Mouse (Mus musculus) forebrain, embryonic 10.5 days (tissue): ENCODE data around the gene Kctd6. TPM values are rescaled to one million over a fixed set of nuclear protein-coding genes. Genes with fewer than 3 reads are reported as not detected.

ENCODE experiments used
- DNase-seq: peaks from one replicate; pipeline ENCODE4 v3.0.0-alpha.2; 2017; ENCODE audit warnings: low spot score; ENCODE audit errors: extremely low spot score
- H3K27ac ChIP-seq: fragments of 300-500 bp; sonication (generic); 2 replicates; pipeline ENCODE4 v1.5.1; 2016; ENCODE audit warnings: mild to moderate bottlenecking
- H3K27me3 ChIP-seq: fragments of 300-500 bp; sonication (generic); 2 replicates; pipeline ENCODE4 v1.6.1; 2016; ENCODE audit warnings: mild to moderate bottlenecking; ENCODE audit not compliant: poor library complexity, severe bottlenecking
- H3K36me3 ChIP-seq: fragments of 300-500 bp; sonication (generic); replicated peaks from 2 replicates; pipeline ENCODE4 v1.6.1; 2016; ENCODE audit warnings: mild to moderate bottlenecking, moderate library complexity
- H3K4me1 ChIP-seq: fragments of 300-500 bp; sonication (generic); 2 replicates; pipeline ENCODE4 v1.6.1; 2016
- H3K4me3 ChIP-seq: fragments of 300-500 bp; sonication (generic); 2 replicates; pipeline ENCODE4 v1.5.1; 2016; ENCODE audit warnings: mild to moderate bottlenecking, moderate library complexity
- H3K9me3 ChIP-seq: fragments of 300-500 bp; sonication (generic); 2 replicates; pipeline ENCODE4 v1.6.1; 2016; ENCODE audit warnings: mild to moderate bottlenecking, moderate library complexity
- WGBS: fragments of 180-500 bp; shearing (Covaris S2); methylation state at CpG from one replicate; pipeline ENCODE4 v1.1.7; 2016; 5-methylcytosine and 5-hydroxymethylcytosine counted together
- polyA plus RNA-seq: library from polyadenylated mRNA; unstranded; fragments of >200 nt; fragmentation: Nextera tagmentation; extraction: Ambion mirVana; gene quantifications from 2 replicates; pipeline ENCODE4 v1.2.1, GENCODE M21; 2016

The Kctd6 gene
- polyA plus RNA-seq, 1 experiment from 2014 or later = 2.8 TPM

DNA sequence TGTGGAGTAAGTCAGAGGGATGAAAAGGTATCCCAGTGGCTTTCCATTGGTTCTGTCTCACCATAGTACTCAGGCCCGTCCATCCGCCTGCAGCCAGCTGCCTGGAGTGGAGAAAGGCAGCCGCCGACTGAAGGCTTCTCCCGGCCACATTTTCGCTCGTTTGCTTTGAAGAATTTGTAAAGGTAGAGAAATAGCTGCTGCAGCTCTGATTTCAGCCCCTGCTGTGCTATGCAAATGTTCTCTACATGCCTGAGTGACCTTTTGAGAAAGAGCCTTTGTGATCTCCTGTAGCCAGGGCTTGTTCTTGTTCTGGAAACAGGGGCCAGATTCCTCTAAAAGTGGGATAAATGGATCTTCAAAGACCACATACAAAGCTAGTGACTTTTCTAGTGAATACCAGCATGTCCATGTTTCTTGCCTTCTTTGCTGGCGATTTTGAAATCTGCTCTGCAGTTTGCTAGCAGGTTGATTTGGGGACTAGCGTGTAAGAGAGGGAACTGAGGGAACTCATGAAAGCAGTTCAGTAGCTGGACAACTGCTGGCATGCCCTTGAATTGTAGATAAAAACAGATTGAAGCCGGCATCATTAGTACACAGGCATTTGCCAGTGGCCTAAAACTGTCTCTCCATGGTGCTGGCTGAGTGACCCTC is 4.9 kb downstream of the Kctd6 start:
- peaks cover 10% of the 10 kb centered on the region for H3K36me3 ChIP-seq
- H3K9me3 ChIP-seq = no peaks in the 10 kb centered on the region
- peak overlapping the region; percentile 76 for H3K27ac ChIP-seq
- peak overlapping the region; percentile 32 for H3K4me3 ChIP-seq
- H3K4me1 ChIP-seq = peaks cover 51% of the 10 kb centered on the region
- peak; percentile 74 for DNase-seq
- WGBS = 8% methylated on average over 10 of the region's 10 CpGs
- H3K27me3 ChIP-seq = peaks cover 33% of the 10 kb centered on the region

DNA sequence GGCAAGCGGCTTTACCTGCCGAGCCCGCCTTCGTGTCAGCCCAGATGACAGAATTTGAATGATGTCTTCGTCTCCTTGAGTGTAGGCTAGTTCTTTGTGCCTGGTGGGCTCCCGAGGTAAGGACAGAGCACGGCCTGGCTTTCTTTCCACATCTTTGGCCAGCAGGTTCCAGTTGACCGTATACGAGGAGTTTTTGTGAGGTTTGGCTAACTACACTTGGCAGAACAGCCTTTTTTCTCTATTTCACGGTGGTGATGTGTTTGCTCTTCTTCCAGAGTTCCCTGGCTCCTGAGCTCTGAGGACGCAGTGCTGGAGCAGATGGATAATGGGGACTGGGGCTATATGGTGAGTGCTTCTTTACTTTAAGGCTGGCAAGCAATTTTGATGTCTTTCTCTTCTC is 5.9 kb downstream of the Kctd6 start:
- Histone ChIP-seq H3K9me3 (no peaks in the 10 kb centered on the region), H3K27me3 (peaks cover 31% of the 10 kb centered on the region), H3K4me3 (no peak overlapping the region), H3K27ac (no peak overlapping the region), H3K36me3 (peaks cover 10% of the 10 kb centered on the region), H3K4me1 (peaks cover 45% of the 10 kb centered on the region)
- WGBS = 57% methylated on average over 11 of the region's 11 CpGs
- no peak for DNase-seq

DNA sequence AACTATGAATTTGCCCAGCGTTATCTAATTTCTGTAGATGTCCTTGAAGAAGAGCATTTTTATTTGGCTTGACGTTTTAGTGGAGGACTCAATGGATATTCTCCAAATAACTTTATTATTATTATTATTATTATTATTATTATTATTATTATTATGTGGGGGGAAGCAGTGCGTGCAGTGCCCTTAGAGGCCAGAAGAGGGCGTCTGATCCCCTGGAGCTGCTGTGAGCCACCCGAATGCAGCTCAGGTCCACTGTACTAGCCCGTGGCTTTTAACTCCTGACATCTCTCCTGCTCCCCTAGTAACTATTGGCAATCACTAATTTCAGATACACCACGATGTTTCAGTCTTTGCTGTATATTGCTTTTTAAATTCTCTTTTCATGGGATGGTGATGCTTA is 6.4 kb downstream of the Kctd6 start:
- H3K27me3 ChIP-seq = peaks cover 27% of the 10 kb centered on the region
- no peaks in the 10 kb centered on the region for H3K9me3 ChIP-seq
- 58% methylated on average over 7 of the region's 7 CpGs for WGBS
- DNase-seq = no peak
- H3K36me3 ChIP-seq = peaks cover 10% of the 10 kb centered on the region
- peaks cover 41% of the 10 kb centered on the region for H3K4me1 ChIP-seq
- H3K4me3 ChIP-seq = no peak overlapping the region
- no peak overlapping the region for H3K27ac ChIP-seq

- Histone ChIP-seq H3K27ac (no peak overlapping the region), H3K27me3 (peaks cover 21% of the 10 kb centered on the region), H3K4me3 (no peak overlapping the region), H3K9me3 (no peaks in the 10 kb centered on the region), H3K4me1 (peaks cover 35% of the 10 kb centered on the region), H3K36me3 (peaks cover 10% of the 10 kb centered on the region)
- no peak for DNase-seq
- 92% methylated on average over 2 of the region's 2 CpGs for WGBS
Observed at GRCm38 (mm10) chr14:8220912-8221311, 7.0 kb downstream of the Kctd6 start.

- no peak overlapping the region for H3K27ac ChIP-seq
- H3K4me1 ChIP-seq = peaks cover 25% of the 10 kb centered on the region
- 96% methylated on average over 16 of the region's 16 CpGs for WGBS
- peaks cover 10% of the 10 kb centered on the region for H3K36me3 ChIP-seq
- H3K9me3 ChIP-seq = no peaks in the 10 kb centered on the region
- H3K4me3 ChIP-seq = no peak overlapping the region
- peaks cover 4% of the 10 kb centered on the region; the same call in 1 of the 2 replicates for H3K27me3 ChIP-seq
- DNase-seq = no peak
Observed at GRCm38 (mm10) chr14:8222561-8222960, 8.6 kb downstream of the Kctd6 start.

DNA sequence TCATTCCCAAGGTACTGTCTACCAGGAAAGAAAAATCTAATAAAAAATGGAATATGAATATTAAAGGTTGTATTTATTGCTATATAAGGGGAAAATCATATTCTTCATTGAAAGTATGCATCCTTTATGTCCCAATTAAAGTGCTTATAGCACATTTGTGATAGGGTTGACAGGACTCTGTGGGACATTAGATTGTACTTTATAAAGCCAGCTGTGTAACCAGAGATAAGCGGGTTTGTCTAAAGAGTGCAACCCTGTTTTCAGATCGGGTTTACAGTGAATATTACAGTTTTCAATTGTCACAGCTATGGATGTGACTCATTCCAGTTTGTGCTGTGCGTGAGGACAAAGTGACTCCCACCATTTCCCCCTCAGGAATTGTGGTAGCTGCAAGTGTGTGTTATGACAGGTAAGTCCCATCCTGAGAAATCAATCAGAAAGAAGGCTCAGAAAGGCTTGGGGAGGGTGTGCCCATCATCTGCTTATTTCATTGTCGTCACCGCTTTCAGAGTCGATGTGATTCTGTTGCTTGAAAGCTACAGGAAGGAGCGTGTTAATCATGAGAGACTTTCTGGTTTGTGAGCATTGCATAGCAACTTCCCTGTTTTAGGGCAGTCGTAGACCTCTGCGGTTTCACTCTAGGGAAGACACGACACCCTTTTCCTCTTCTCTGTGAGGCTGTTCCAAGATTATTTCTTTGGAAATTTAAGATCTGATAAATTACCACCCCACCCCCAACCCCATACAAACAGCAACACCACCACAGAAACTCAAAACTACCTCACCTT is 9.8 kb downstream of the Kctd6 start:
- peaks cover 14% of the 10 kb centered on the region for H3K4me1 ChIP-seq
- DNase-seq = no peak
- H3K27ac ChIP-seq = no peak overlapping the region
- H3K36me3 ChIP-seq = peaks cover 10% of the 10 kb centered on the region
- WGBS = 91% methylated on average over 10 of the region's 10 CpGs
- H3K27me3 ChIP-seq = 0 out of 2 replicates have a peak, but pooled peaks cover 3% of the 10 kb centered on the region
- no peak overlapping the region for H3K4me3 ChIP-seq
- no peaks in the 10 kb centered on the region for H3K9me3 ChIP-seq

DNA sequence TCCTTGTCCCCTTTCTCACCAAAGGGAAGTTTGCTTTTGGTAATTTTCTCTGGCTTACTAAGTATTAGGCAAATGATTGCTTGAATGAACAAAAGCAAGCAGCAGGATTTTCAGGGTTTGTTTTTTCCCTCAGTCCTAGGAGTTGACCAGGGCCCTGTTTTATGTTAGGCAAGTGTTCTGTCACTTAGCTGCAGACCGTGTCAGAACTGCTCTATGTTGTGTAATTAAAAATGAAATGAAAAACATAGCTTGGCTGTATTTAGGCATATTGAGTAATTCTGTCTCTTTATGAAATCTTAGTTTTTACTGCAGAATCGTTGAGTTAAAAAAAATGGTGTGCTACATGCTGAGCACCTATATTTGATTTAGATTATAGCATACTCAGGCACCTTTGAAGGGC is 10.9 kb downstream of the Kctd6 start:
- no peaks in the 10 kb centered on the region for H3K9me3 ChIP-seq
- peaks cover 10% of the 10 kb centered on the region for H3K36me3 ChIP-seq
- H3K27me3 ChIP-seq = 0 out of 2 replicates have a peak, but pooled peaks cover 3% of the 10 kb centered on the region
- no peak overlapping the region for H3K27ac ChIP-seq
- 86% methylated on average over 2 of the region's 2 CpGs for WGBS
- H3K4me3 ChIP-seq = no peak overlapping the region
- DNase-seq = no peak
- H3K4me1 ChIP-seq = peaks cover 3% of the 10 kb centered on the region

DNA sequence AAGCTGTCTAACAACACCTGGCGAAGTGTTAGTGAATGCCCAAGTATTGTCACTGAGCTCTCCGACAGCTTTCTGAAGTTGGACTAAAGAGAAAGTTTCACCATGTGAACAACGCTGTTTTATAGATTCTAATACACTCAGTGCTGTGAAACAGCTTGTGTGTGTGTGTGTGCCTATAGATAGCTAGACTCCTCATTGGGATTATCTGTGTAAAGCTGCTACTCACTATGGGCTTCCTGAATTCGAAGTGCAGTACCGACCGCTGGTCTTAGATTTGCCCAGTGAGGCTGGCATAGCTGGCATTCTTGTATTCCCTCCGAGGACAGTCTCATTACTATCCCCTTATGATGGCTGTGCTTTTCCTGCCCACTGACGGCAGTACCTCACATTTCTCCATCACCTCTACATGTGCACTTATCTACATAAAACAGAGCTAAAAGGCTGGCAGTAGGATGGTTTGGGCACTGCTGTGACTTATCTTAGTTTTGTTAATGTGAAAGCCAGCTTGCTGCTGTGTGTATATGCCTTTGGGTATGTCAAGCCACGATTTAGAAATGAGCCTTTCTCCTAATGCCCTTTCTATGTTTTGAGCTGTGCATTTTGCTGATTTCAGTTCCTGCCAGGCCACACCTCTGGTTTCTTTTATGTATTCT is 15.6 kb downstream of the Kctd6 start:
- WGBS = 89% methylated on average over 9 of the region's 9 CpGs
- no peak overlapping the region for H3K4me3 ChIP-seq
- DNase-seq = no peak
- no peaks in the 10 kb centered on the region for H3K36me3 ChIP-seq
- no peaks in the 10 kb centered on the region for H3K27me3 ChIP-seq
- no peaks in the 10 kb centered on the region for H3K9me3 ChIP-seq
- H3K4me1 ChIP-seq = no peaks in the 10 kb centered on the region
- no peak overlapping the region for H3K27ac ChIP-seq

DNA sequence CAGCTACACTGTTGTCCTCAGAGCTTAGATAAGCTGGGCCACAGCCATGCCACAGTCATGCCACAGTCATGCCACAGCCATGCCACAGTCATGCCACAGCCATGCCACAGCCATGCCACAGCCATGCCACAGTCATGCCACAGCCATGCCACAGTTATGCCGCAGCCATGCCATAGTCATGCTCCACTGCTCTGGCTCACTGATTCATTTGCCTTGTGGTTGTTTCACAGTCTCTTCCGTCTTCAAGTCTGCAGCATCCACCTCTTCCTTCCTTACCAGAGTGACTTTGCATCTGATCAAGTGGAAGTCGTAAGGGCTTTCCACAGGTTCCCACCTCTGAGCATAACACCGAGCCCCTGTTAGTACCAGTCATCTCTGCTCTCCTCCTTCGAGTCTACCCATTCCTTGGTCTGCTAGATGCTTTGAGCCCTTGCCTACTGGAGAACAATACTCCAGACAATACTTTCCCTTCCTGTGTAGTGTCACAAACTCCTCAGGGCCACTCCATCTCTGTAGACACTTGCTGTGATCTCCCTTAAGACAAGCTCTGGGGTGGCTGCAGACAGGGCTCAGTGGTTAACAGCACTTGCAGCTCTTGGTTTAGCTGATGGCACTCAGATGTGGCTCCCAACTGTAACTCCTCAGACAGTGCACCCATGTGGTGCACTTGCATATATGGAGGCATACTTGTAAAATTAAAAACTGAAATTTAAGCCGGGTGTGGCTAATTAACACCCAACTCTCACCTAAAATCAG is 18.4 kb downstream of the Kctd6 start:
- Histone ChIP-seq H3K9me3 (no peaks in the 10 kb centered on the region), H3K4me3 (no peak overlapping the region), H3K27ac (no peak overlapping the region), H3K27me3 (no peaks in the 10 kb centered on the region), H3K4me1 (no peaks in the 10 kb centered on the region), H3K36me3 (no peaks in the 10 kb centered on the region)
- DNase-seq = no peak
- 92% methylated on average over 6 of the region's 6 CpGs for WGBS

GRCm38 (mm10) chr14:8233252-8233651 is 19.3 kb downstream of the Kctd6 start:
- DNase-seq = no peak
- no peaks in the 10 kb centered on the region for H3K4me1 ChIP-seq
- WGBS = 79% methylated on average over 1 of the region's 1 CpGs
- no peaks in the 10 kb centered on the region for H3K36me3 ChIP-seq
- H3K27ac ChIP-seq = no peak overlapping the region
- no peak overlapping the region for H3K4me3 ChIP-seq
- H3K9me3 ChIP-seq = no peaks in the 10 kb centered on the region
- H3K27me3 ChIP-seq = no peaks in the 10 kb centered on the region

DNA sequence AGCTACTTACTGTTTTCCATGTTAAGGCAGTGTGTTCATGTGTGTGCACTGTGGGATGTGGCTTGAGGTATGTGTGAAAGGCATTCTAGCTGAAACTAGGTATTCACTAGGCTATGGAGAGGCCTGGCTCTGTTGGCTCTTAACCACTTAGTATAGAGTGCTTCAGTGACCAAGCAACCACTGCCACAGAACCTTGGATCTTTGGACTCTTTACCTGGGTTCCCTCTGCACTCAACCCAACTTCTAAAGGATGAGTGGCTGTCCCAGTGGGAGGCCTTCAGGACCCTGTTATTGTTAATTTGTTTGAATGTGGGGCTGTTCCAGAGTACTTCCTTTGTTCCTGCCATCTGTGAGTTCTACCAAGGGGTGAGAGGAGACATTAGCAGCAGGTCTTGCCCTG is 27.9 kb downstream of the Kctd6 start:
- no peaks in the 10 kb centered on the region for H3K27me3 ChIP-seq
- no peak for DNase-seq
- H3K27ac ChIP-seq = no peak overlapping the region; the same call in 1 of the 2 replicates
- H3K4me1 ChIP-seq = peaks cover 12% of the 10 kb centered on the region
- no peaks in the 10 kb centered on the region for H3K9me3 ChIP-seq
- no peak overlapping the region for H3K4me3 ChIP-seq
- H3K36me3 ChIP-seq = no peaks in the 10 kb centered on the region

DNA sequence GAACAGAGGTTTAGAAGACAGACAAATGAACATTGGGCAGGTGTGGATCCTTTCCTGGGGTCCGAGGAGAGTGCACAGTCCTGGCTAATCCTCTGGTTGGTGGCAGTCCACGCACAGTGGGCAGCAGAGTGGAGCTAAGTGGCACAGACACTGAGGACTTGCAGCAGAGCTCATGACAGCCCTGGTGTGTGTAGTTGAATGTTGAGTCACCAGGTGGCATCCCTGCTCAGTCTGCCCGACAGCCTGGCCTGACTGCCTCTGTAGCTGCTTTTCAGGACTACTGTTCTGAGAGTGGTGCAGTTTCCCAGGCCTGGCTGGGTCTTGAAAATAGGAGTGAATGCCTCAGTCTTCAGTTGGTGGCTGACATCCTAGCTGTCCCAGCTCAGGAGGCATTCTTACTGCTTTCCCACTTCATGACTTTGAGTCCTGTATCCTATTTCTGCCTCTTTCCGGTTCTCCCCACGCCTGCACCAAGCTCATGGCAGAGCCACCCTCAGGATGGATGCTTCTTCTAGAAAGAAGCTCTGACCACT is 28.5 kb downstream of the Kctd6 start:
- WGBS = 55% methylated on average over 5 of the region's 5 CpGs
- peak overlapping the region; percentile 53; the same call in 1 of the 2 replicates for H3K27ac ChIP-seq
- no peak overlapping the region for H3K4me3 ChIP-seq
- no peaks in the 10 kb centered on the region for H3K27me3 ChIP-seq
- DNase-seq = peak; percentile 36
- H3K4me1 ChIP-seq = peaks cover 12% of the 10 kb centered on the region
- no peaks in the 10 kb centered on the region for H3K36me3 ChIP-seq
- H3K9me3 ChIP-seq = no peaks in the 10 kb centered on the region
